Mouse (Mus musculus): ENCODE measurements at regions not wholly inside any gene's neighbourhood (a gene's known extent, or its start where the extent isn't known, plus 50 kb on each side); places are given as distances from the start of the nearest gene placed in this dataset.

DNA sequence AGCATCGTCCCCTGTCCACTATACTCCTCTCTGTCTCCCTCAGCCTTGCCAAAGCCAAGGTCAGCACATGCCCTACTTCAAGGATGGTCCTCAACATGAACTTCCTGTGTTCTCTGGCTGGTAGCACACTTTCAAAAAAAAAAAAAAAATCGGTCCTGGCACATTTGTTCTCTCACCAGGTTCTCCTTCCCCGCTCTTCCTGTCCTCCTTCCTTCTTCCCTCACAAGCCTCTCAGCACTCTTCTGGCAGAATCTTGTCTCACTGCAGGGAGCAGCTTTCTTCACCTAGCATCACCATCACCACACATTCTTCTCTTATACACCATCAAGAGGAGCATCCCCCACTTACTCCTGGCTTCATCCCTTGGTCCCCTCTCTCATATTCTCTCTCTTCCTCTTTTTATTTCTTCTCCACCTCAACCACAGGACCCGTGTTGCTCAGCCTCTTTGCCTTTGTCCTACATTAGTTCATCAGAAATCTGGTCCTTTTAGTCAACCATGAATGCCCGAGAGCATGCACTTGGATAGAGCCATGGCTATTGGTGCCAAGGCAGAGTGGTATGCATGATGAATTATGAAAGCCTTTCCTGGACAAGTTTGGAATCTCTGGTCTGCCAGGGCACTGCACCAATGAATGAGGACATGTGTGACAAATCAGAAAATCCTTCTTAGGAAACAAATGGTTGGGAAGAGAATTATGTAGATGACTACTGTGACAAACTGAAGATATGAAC is 230.8 kb downstream of the Btg1 start:
- no peaks in the 10 kb centered on the region for H3K4me1 ChIP-seq (ENCODE audit: control insufficient read depth, insufficient read depth, insufficient read length)
- 64% methylated on average over 5 of the region's 5 CpGs for WGBS
- no peaks in the 10 kb centered on the region for H3K36me3 ChIP-seq (ENCODE audit: control insufficient read depth, insufficient read depth, low read length)
- no peaks in the 10 kb centered on the region for H3K27me3 ChIP-seq (ENCODE audit: control insufficient read depth, insufficient read depth, low read length)
- no peak overlapping the region for H3K4me3 ChIP-seq (ENCODE audit: extremely low read depth, insufficient read depth, insufficient read length)
- no peak overlapping the region for H3K27ac ChIP-seq (ENCODE audit: insufficient read depth, low read length)
- no peak for TF ChIP-seq CTCF (IDR thresholded peaks at IDR 0.05; ENCODE audit: extremely low read depth, insufficient read depth, insufficient read length, insufficient replicate concordance)
- no peak for TF ChIP-seq POLR2A (IDR thresholded peaks at IDR 0.05; ENCODE audit: low read depth, low read length)
- DNase-seq (ENCODE audit: low read depth in 1 of 2, low spot score in 2 of 2), result no peak

DNA sequence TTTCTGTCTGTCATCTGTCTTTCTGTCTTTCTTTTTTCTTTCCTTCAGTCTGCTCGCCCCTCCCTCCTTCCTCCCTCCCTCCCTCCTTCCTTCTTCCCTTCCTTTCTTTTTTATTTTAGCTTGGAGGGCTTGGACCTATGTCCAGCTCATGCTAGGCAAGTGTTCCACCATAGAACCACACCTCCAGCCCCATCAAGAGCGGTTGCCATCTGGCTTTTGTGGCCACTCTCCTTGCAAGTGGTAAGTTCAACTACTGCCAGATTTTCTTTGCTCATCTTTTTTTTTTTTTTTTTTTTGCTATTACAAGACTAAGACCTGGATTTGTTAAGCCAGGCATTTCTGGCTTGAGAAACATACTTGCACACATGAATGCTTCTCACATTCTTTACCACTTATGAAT is 231.7 kb downstream of the Btg1 start:
- Histone ChIP-seq H3K27ac (ENCODE audit: insufficient read depth, low read length) (no peak overlapping the region), H3K36me3 (ENCODE audit: control insufficient read depth, insufficient read depth, low read length) (no peaks in the 10 kb centered on the region), H3K4me3 (ENCODE audit: extremely low read depth, insufficient read depth, insufficient read length) (no peak overlapping the region), H3K27me3 (ENCODE audit: control insufficient read depth, insufficient read depth, low read length) (no peaks in the 10 kb centered on the region), H3K4me1 (ENCODE audit: control insufficient read depth, insufficient read depth, insufficient read length) (no peaks in the 10 kb centered on the region)
- 94% methylated on average over 2 of the region's 2 CpGs for WGBS
- DNase-seq (ENCODE audit: low read depth in 1 of 2, low spot score in 2 of 2), result no peak
- TF ChIP-seq POLR2A (IDR thresholded peaks at IDR 0.05; ENCODE audit: low read depth, low read length), result no peak
- no peak for TF ChIP-seq CTCF (IDR thresholded peaks at IDR 0.05; ENCODE audit: extremely low read depth, insufficient read depth, insufficient read length, insufficient replicate concordance)

DNA sequence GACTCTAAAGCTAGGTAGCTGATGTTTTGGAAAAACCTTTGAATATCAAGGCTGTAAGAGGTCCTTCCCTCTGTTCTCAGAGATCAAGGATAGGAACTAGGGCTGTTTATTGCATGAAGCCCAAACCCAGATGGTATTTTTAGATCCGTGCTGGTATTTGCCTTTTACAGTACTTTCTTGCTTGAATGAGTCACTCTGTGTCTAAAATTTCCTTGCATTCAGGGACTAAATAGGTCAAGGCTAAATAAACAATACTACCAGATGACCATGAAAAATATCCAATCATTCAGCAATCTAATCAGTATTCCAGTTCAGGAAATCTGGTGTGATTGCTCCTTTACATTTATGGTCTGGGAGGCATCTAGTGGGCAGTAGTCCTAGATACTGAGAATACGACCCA is 243.6 kb downstream of the Btg1 start:
- Histone ChIP-seq H3K36me3 (ENCODE audit: control insufficient read depth, insufficient read depth, low read length) (no peaks in the 10 kb centered on the region), H3K27me3 (ENCODE audit: control insufficient read depth, insufficient read depth, low read length) (no peaks in the 10 kb centered on the region), H3K4me1 (ENCODE audit: control insufficient read depth, insufficient read depth, insufficient read length) (no peaks in the 10 kb centered on the region), H3K4me3 (ENCODE audit: extremely low read depth, insufficient read depth, insufficient read length) (no peak overlapping the region), H3K27ac (ENCODE audit: insufficient read depth, low read length) (no peak overlapping the region)
- DNase-seq (ENCODE audit: low read depth in 1 of 2, low spot score in 2 of 2), result no peak
- 79% methylated on average over 2 of the region's 2 CpGs for WGBS
- no peak for TF ChIP-seq CTCF (IDR thresholded peaks at IDR 0.05; ENCODE audit: extremely low read depth, insufficient read depth, insufficient read length, insufficient replicate concordance)
- TF ChIP-seq POLR2A (IDR thresholded peaks at IDR 0.05; ENCODE audit: low read depth, low read length), result no peak

DNA sequence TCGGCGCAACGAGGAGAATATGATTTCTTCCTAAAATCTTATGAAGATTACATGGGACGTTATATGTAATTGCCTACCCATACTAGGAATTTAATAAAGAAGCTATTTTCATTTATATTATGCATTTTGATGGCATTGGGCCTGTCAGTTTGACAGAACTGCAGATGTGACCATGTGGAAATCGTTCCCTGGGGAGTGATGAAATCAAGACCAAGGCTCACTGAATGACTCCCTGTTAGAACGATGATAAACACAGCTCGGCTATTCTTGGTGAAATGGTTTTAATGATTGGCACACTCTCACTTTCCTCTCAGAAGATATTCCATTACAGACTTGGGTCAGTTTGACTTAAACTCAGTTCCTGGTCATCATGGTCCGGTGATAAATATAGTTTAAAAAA is 246.4 kb downstream of the Btg1 start:
- no peak overlapping the region for H3K27ac ChIP-seq (ENCODE audit: insufficient read depth, low read length)
- no peaks in the 10 kb centered on the region for H3K36me3 ChIP-seq (ENCODE audit: control insufficient read depth, insufficient read depth, low read length)
- DNase-seq (ENCODE audit: low read depth in 1 of 2, low spot score in 2 of 2), result no peak
- no peak overlapping the region for H3K4me3 ChIP-seq (ENCODE audit: extremely low read depth, insufficient read depth, insufficient read length)
- no peaks in the 10 kb centered on the region for H3K27me3 ChIP-seq (ENCODE audit: control insufficient read depth, insufficient read depth, low read length)
- 91% methylated on average over 8 of the region's 8 CpGs for WGBS
- TF ChIP-seq POLR2A (IDR thresholded peaks at IDR 0.05; ENCODE audit: low read depth, low read length), result no peak
- TF ChIP-seq CTCF (IDR thresholded peaks at IDR 0.05; ENCODE audit: extremely low read depth, insufficient read depth, insufficient read length, insufficient replicate concordance), result no peak
- no peaks in the 10 kb centered on the region for H3K4me1 ChIP-seq (ENCODE audit: control insufficient read depth, insufficient read depth, insufficient read length)

DNA sequence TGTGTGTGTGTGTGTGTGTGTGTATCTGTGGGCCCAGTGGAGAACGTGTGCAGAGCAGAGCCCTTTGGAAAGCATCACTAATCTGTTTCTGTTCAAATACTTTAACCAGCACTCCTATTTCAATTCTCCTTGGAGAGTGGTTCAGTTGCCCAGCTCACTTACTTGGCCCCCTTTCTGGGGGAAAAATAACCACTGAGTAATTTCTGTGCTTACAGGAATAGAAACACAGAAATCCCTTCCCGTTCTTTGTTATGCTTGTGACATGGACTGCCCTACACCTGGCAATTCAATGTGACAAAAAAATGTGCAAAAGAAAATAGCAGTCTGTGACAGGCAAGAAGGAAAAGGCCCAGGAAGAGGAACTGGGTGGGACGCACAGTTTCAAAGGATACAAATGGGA is 249.7 kb downstream of the Btg1 start:
- H3K4me1 ChIP-seq (ENCODE audit: control insufficient read depth, insufficient read depth, insufficient read length), result peaks cover under 1% of the 10 kb centered on the region; the same call in 1 of the 2 replicates
- no peak overlapping the region for H3K4me3 ChIP-seq (ENCODE audit: extremely low read depth, insufficient read depth, insufficient read length)
- H3K36me3 ChIP-seq (ENCODE audit: control insufficient read depth, insufficient read depth, low read length), result no peaks in the 10 kb centered on the region
- DNase-seq (ENCODE audit: low read depth in 1 of 2, low spot score in 2 of 2), result no peak
- no peak overlapping the region for H3K27ac ChIP-seq (ENCODE audit: insufficient read depth, low read length)
- TF ChIP-seq POLR2A (IDR thresholded peaks at IDR 0.05; ENCODE audit: low read depth, low read length) (no peak), CTCF (IDR thresholded peaks at IDR 0.05; ENCODE audit: extremely low read depth, insufficient read depth, insufficient read length, insufficient replicate concordance) (no peak)
- WGBS, result 80% methylated on average over 3 of the region's 3 CpGs
- H3K27me3 ChIP-seq (ENCODE audit: control insufficient read depth, insufficient read depth, low read length), result no peaks in the 10 kb centered on the region

DNA sequence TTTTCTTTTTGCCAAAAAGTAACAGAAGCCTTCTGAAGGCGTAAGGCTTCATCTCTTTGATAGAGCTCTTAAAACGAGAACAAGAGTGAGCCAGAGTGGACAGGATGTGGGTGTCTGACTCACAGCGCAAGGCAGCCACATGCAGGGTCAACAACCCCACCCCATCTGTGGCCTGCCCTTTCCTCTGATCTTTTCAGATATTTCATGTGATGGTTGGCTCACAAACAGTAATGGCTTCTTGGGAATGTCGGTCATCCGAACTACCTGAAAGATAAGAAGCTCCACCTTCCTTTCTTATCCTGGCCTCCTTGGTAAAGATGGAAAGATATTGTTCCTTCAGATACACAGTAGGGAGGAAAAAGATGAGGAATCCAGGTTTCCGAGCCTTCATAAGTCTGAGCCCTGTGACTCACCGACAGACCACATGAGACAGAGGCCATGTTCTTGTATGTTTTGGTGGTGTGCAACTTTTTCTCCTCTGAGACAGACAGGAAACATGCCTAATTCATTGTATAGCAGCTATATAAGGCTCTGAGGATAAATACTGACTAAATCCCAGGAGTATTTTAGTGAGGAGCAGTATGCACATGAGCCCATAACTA is 254.9 kb downstream of the Btg1 start:
- peak in 1 of 2 experiments; percentile 8 for DNase-seq (ENCODE audit: low read depth in 1 of 2, low spot score in 2 of 2)
- Histone ChIP-seq H3K36me3 (ENCODE audit: control insufficient read depth, insufficient read depth, low read length) (no peaks in the 10 kb centered on the region), H3K4me3 (ENCODE audit: extremely low read depth, insufficient read depth, insufficient read length) (no peak overlapping the region), H3K27ac (ENCODE audit: insufficient read depth, low read length) (no peak overlapping the region), H3K27me3 (ENCODE audit: control insufficient read depth, insufficient read depth, low read length) (no peaks in the 10 kb centered on the region), H3K4me1 (ENCODE audit: control insufficient read depth, insufficient read depth, insufficient read length) (peaks cover 2% of the 10 kb centered on the region; the same call in 1 of the 2 replicates)
- no peak for TF ChIP-seq CTCF (IDR thresholded peaks at IDR 0.05; ENCODE audit: extremely low read depth, insufficient read depth, insufficient read length, insufficient replicate concordance)
- 58% methylated on average over 7 of the region's 7 CpGs for WGBS

DNA sequence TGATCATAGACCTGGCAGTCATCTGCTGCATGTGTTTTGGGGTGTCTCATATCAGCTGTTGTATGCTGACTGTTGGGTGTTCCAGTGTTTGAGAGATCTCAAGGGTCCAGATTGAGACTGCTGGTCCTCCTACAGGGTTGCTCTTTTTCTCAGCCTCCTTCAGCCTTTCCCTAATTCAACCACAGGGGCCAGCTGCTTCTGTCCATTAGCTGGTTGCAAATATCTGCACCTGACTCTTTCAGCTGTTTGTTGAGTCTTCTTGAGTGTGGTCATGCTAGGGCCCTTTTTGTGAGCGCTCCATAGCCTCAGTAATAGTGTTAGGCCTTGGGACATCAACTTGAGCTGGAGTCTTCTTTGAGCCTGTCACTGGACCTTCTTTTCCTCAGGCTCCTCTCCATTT is 257.8 kb downstream of the Btg1 start:
- WGBS, result 88% methylated on average over 1 of the region's 1 CpGs
- no peak for TF ChIP-seq CTCF (IDR thresholded peaks at IDR 0.05; ENCODE audit: extremely low read depth, insufficient read depth, insufficient read length, insufficient replicate concordance)
- TF ChIP-seq POLR2A (IDR thresholded peaks at IDR 0.05; ENCODE audit: low read depth, low read length), result no peak

More for the DNA sequence above, 257.8 kb downstream of the Btg1 start:
- Histone ChIP-seq H3K4me3 (ENCODE audit: extremely low read depth, insufficient read depth, insufficient read length) (no peak overlapping the region), H3K4me1 (ENCODE audit: control insufficient read depth, insufficient read depth, insufficient read length) (peaks cover 2% of the 10 kb centered on the region; the same call in 1 of the 2 replicates), H3K27me3 (ENCODE audit: control insufficient read depth, insufficient read depth, low read length) (no peaks in the 10 kb centered on the region), H3K36me3 (ENCODE audit: control insufficient read depth, insufficient read depth, low read length) (no peaks in the 10 kb centered on the region), H3K27ac (ENCODE audit: insufficient read depth, low read length) (no peak overlapping the region)
- DNase-seq (ENCODE audit: low read depth in 1 of 2, low spot score in 2 of 2), result no peak
